Mouse (Mus musculus): ENCODE results near the gene 2700097O09Rik.
"Not testable (repeated sequence)": the region's sequence is repeated elsewhere in the genome, so short reads cannot be mapped to it uniquely, and the experiment has no call there.

DNA sequence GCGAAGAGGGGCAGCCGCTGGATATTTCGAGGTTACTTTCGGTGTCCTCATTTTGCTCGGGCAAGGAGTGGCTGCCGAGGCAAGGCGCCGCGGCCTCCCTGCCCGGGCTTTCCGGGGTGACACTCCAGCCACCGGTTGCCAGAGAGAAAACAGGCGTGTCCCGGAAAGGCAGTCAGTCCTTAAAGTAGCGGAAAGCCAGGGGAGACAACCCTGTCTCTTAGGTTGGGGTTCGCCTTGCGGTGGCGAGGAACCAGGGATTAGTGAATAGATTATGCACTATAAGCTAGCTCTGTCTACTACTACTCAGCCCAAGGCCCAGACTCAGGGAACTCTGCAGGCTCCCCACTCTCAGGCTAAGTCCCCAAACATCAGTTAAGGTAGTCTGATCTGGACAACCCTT is 44.8 kb upstream of the 2700097O09Rik start:
- TF ChIP-seq POLR2A (IDR thresholded peaks at IDR 0.05; ENCODE audit: low read depth, low read length); CTCF (conservative IDR thresholded peaks at IDR 0.05; ENCODE audit: insufficient read depth, insufficient read length, low read depth, low read length): not testable (repeated sequence)

All from kidney, adult 2 months (tissue).